Mouse (Mus musculus) limb, embryonic 12.5 days (tissue): ENCODE data around the gene Tmem127. TPM values are rescaled to one million over a fixed set of nuclear protein-coding genes. Genes with fewer than 3 reads are reported as not detected.

Experiments used
- ATAC-seq: fragments of 200-750 bp; cut with Nextera tagmentation; 2 replicates; pipeline ENCODE4 v1.8.0; 2017; ENCODE audit warnings: low read depth, moderate TSS enrichment; ENCODE audit not compliant: insufficient number of reproducible peaks, insufficient read depth, low FRiP score, low TSS enrichment
- H3K27ac ChIP-seq: fragments of 300-500 bp; sonication (generic); 2 replicates; pipeline ENCODE4 v1.5.1; 2016; ENCODE audit warnings: mild to moderate bottlenecking, moderate library complexity
- H3K27me3 ChIP-seq: fragments of 300-500 bp; sonication (generic); 2 replicates; pipeline ENCODE4 v1.6.1; 2016; ENCODE audit warnings: mild to moderate bottlenecking, moderate library complexity
- H3K36me3 ChIP-seq: fragments of 300-500 bp; sonication (generic); 2 replicates; pipeline ENCODE4 v1.6.1; 2016; ENCODE audit warnings: mild to moderate bottlenecking, moderate library complexity
- H3K4me1 ChIP-seq: fragments of 300-500 bp; sonication (generic); replicated peaks from 2 replicates; pipeline ENCODE4 v1.6.1; 2016
- H3K4me2 ChIP-seq: fragments of 300-500 bp; sonication (generic); 2 replicates; pipeline ENCODE4 v1.6.1; 2016; ENCODE audit warnings: mild to moderate bottlenecking, moderate library complexity
- H3K4me3 ChIP-seq: fragments of 300-500 bp; sonication (generic); replicated peaks from 2 replicates; pipeline ENCODE4 v1.5.1; 2016; ENCODE audit warnings: mild to moderate bottlenecking
- H3K9ac ChIP-seq: fragments of 300-500 bp; sonication (generic); replicated peaks from 2 replicates; pipeline ENCODE4 v1.6.1; 2016; ENCODE audit warnings: mild to moderate bottlenecking, moderate library complexity
- H3K9me3 ChIP-seq: fragments of 300-500 bp; sonication (generic); 2 replicates; pipeline ENCODE4 v1.6.1; 2016; ENCODE audit warnings: mild to moderate bottlenecking, moderate library complexity
- WGBS: fragments of 180-500 bp; shearing (Covaris S2); methylation state at CpG from one replicate; pipeline ENCODE4 v1.1.7; 2016; 5-methylcytosine and 5-hydroxymethylcytosine counted together
- polyA plus RNA-seq: library from polyadenylated mRNA; unstranded; fragments of >200 nt; fragmentation: Nextera tagmentation; extraction: Ambion mirVana; gene quantifications from 2 replicates; pipeline ENCODE4 v1.2.1, GENCODE M21; 2016

Gene Tmem127
- polyA plus RNA-seq, 1 experiment from 2014 or later, result 26.5 TPM

DNA sequence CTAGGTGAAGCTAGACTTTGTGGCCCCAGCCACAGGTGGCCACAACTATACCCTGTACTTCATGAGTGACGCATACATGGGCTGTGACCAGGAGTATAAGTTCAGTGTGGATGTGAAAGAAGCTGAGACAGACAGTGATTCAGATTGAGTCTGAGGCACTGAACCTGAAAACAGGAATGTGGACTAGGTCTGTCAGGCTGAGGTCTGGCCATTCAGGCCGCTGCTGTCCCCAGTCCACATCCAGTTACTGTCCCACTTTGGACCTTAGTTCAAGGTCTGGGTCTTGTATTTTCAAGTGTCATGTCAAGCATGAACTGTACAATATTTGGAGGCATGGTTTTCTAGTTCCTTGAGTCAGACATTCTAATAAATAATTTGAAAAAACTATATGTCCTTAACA is 7.6 kb upstream of the Tmem127 start:
- no peak overlapping the region for H3K4me2 ChIP-seq
- 95% methylated on average over 2 of the region's 2 CpGs for WGBS
- ATAC-seq, result no peak
- no peak overlapping the region for H3K4me3 ChIP-seq
- peaks cover 91% of the 10 kb centered on the region for H3K36me3 ChIP-seq
- H3K9ac ChIP-seq, result no peak overlapping the region
- H3K27me3 ChIP-seq, result no peaks in the 10 kb centered on the region
- H3K4me1 ChIP-seq, result no peaks in the 10 kb centered on the region
- no peak overlapping the region for H3K27ac ChIP-seq
- H3K9me3 ChIP-seq, result no peaks in the 10 kb centered on the region

GRCm38 (mm10) chr2:127248334-127249004 is 761 bp downstream of the Tmem127 start:
- WGBS, result under 1% methylated on average over 39 of the region's 39 CpGs

DNA sequence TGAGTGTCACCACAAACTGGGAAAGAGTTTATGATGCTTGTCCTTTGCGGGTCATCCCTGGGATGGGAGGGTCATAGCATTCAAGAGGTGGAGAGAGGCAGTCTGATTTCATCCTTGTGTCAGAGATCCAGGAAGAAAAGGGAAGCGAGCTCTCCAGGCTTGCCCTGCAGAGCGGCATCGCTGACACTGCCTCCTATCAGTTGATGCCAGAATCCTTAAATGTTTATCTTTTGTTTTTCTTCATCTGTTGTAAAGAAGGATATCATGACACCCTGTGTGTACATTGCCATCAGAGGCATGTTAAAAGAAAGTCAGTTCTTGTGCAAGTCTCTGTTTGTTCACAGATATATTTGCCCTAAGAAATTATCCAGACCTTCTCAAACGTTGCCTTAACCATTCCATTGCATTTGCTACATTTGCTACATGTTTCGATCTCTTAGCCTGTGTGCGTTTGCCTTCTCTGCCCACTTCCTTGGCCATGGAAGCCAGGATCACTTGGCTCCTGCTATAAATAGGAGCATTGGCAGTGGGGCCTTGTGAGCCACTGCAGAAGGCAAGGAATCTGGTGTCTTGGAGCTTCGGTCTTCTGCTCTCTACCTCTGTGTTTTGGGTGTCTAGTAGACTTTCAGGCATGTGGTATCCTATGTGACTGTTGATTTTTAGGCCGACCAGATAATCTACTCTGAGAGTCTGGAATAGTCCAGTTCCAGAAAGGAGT is 2.7 kb downstream of the Tmem127 start:
- H3K9ac ChIP-seq, result no peak overlapping the region
- no peaks in the 10 kb centered on the region for H3K9me3 ChIP-seq
- no peak for ATAC-seq
- no peaks in the 10 kb centered on the region for H3K27me3 ChIP-seq
- peaks cover 23% of the 10 kb centered on the region for H3K36me3 ChIP-seq
- no peak overlapping the region for H3K4me3 ChIP-seq
- WGBS, result 91% methylated on average over 9 of the region's 9 CpGs
- no peak overlapping the region for H3K27ac ChIP-seq
- H3K4me2 ChIP-seq, result no peak overlapping the region
- H3K4me1 ChIP-seq, result peaks cover 21% of the 10 kb centered on the region

More at GRCm38 (mm10) chr2:127248334-127249004, 761 bp downstream of the Tmem127 start:
- peaks cover 21% of the 10 kb centered on the region for H3K4me1 ChIP-seq
- peaks cover 41% of the 10 kb centered on the region for H3K36me3 ChIP-seq
- peak overlapping the region; percentile 89 for H3K9ac ChIP-seq
- H3K4me3 ChIP-seq, result peak overlapping the region; percentile 94
- peak overlapping the region; percentile 100 for H3K4me2 ChIP-seq
- no peaks in the 10 kb centered on the region for H3K9me3 ChIP-seq
- peak; percentile 67 for ATAC-seq
- no peaks in the 10 kb centered on the region for H3K27me3 ChIP-seq
- H3K27ac ChIP-seq, result peak overlapping the region; percentile 59

- H3K9ac ChIP-seq, result no peak overlapping the region
- WGBS, result 88% methylated on average over 3 of the region's 3 CpGs
- ATAC-seq, result no peak
- no peaks in the 10 kb centered on the region for H3K27me3 ChIP-seq
- no peaks in the 10 kb centered on the region for H3K9me3 ChIP-seq
- H3K36me3 ChIP-seq, result peaks cover 21% of the 10 kb centered on the region
- no peak overlapping the region for H3K4me2 ChIP-seq
- no peak overlapping the region for H3K27ac ChIP-seq
- H3K4me3 ChIP-seq, result no peak overlapping the region
- H3K4me1 ChIP-seq, result peaks cover 19% of the 10 kb centered on the region
Measured at GRCm38 (mm10) chr2:127251457-127251856, 3.7 kb downstream of the Tmem127 start.

DNA sequence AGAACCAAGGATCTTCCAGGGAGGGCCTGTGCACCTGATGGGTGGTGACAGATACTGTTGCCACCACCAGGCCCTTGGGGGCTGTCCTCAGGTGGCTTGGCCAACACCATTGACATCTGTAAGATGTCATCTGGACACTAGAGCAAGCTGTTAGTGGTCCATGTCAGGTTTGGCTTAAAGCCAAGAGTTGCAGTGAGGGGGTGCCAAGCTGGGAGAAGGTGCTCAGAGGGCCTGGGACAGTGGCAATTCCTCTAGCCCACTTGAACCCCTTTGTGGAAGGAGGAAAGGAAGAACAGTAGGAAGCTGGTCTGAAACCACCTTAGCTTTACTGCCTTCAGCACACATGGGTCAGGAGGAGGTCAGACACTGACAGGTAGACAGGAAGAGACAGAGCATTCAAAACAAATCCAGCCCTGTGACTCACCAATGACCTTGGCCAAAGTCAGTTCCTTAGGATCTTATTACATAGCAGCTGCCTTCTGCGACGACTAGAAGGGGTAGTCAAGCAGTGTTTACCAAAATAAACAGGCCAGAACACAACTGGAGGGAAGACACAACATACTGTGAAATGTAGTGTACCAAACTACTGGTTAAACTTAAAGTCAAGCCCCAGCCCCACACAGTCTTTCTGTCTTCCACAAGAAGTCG is 4.3 kb downstream of the Tmem127 start:
- WGBS, result 79% methylated on average over 3 of the region's 3 CpGs

GRCm38 (mm10) chr2:127252787-127253186 is 5.1 kb downstream of the Tmem127 start:
- Histone ChIP-seq H3K9me3 (no peaks in the 10 kb centered on the region), H3K36me3 (peaks cover 34% of the 10 kb centered on the region), H3K4me1 (peaks cover 13% of the 10 kb centered on the region), H3K4me2 (no peak overlapping the region), H3K4me3 (no peak overlapping the region), H3K9ac (no peak overlapping the region), H3K27me3 (no peaks in the 10 kb centered on the region), H3K27ac (no peak overlapping the region)
- ATAC-seq, result no peak
- WGBS, result 74% methylated on average over 5 of the region's 5 CpGs

More for the DNA sequence above, 4.3 kb downstream of the Tmem127 start:
- ATAC-seq, result no peak
- no peaks in the 10 kb centered on the region for H3K27me3 ChIP-seq
- H3K4me1 ChIP-seq, result peaks cover 14% of the 10 kb centered on the region
- H3K36me3 ChIP-seq, result peaks cover 26% of the 10 kb centered on the region
- no peak overlapping the region for H3K27ac ChIP-seq
- no peak overlapping the region for H3K4me2 ChIP-seq
- no peak overlapping the region for H3K9ac ChIP-seq
- H3K4me3 ChIP-seq, result no peak overlapping the region
- H3K9me3 ChIP-seq, result no peaks in the 10 kb centered on the region

- Histone ChIP-seq H3K4me2 (no peak overlapping the region), H3K27me3 (no peaks in the 10 kb centered on the region), H3K27ac (no peak overlapping the region), H3K4me1 (no peaks in the 10 kb centered on the region), H3K36me3 (peaks cover 53% of the 10 kb centered on the region), H3K4me3 (no peak overlapping the region), H3K9ac (no peak overlapping the region), H3K9me3 (no peaks in the 10 kb centered on the region)
- ATAC-seq, result no peak
- 84% methylated on average over 3 of the region's 3 CpGs for WGBS
Measured at GRCm38 (mm10) chr2:127254604-127255134, 7.0 kb downstream of the Tmem127 start.

GRCm38 (mm10) chr2:127255294-127255693 is 7.6 kb downstream of the Tmem127 start:
- H3K4me1 ChIP-seq, result no peaks in the 10 kb centered on the region
- H3K9ac ChIP-seq, result no peak overlapping the region
- no peaks in the 10 kb centered on the region for H3K27me3 ChIP-seq
- H3K36me3 ChIP-seq, result peaks cover 56% of the 10 kb centered on the region
- ATAC-seq, result no peak
- no peaks in the 10 kb centered on the region for H3K9me3 ChIP-seq
- H3K27ac ChIP-seq, result no peak overlapping the region
- 80% methylated on average over 6 of the region's 6 CpGs for WGBS
- no peak overlapping the region for H3K4me3 ChIP-seq
- no peak overlapping the region for H3K4me2 ChIP-seq

- H3K4me1 ChIP-seq, result no peaks in the 10 kb centered on the region
- H3K36me3 ChIP-seq, result peaks cover 48% of the 10 kb centered on the region
- ATAC-seq, result no peak
- no peaks in the 10 kb centered on the region for H3K9me3 ChIP-seq
- H3K27me3 ChIP-seq, result no peaks in the 10 kb centered on the region
- no peak overlapping the region for H3K4me2 ChIP-seq
- no peak overlapping the region for H3K27ac ChIP-seq
- no peak overlapping the region for H3K4me3 ChIP-seq
- 90% methylated on average over 5 of the region's 5 CpGs for WGBS
- no peak overlapping the region for H3K9ac ChIP-seq
Measured at GRCm38 (mm10) chr2:127259340-127259739, 11.6 kb downstream of the Tmem127 start.

DNA sequence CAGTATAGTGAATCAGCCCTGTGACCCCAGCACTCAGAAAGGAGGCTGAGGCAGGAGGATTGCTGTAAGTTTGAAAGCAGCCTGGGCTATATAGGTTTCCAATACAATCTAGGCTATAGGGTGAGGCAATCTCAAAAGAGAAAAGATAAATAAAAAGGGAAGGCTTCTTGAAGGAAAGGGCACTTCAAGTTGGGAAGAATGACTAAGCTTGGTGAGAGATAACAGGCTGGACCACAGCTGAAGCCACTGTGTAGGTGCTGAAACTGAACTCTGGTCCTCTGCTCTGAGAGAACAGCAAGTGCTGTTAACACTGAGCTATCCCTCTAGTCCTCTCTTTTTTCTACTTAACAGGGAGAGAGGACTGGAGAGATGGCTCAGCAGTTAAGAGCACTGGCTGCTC is 14.8 kb downstream of the Tmem127 start:
- no peak for ATAC-seq
- peaks cover 29% of the 10 kb centered on the region for H3K36me3 ChIP-seq
- H3K27ac ChIP-seq, result no peak overlapping the region
- no peaks in the 10 kb centered on the region for H3K27me3 ChIP-seq
- H3K9me3 ChIP-seq, result no peaks in the 10 kb centered on the region
- no peak overlapping the region for H3K4me3 ChIP-seq
- no peaks in the 10 kb centered on the region for H3K4me1 ChIP-seq
- no peak overlapping the region for H3K9ac ChIP-seq
- H3K4me2 ChIP-seq, result no peak overlapping the region

DNA sequence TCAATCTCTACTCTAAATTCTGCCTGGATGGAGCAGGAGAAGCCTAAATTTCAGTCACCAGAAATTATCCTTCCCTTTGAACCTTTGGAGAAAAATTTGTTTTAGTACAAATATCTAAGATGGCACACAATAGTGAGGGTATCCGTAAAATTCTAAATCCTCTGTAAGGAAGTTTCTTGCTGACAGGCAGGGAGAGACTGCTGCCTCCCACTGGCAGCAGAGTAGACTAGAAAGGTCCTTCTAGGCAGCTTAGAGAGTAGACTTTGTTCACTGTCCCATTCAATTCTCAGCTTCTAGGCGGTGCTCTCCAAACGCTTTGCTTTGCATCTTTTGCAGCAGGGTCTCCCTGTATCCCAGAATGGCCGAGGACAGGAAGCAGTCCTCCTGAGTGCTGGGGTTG is 20.1 kb downstream of the Tmem127 start:
- H3K27ac ChIP-seq, result no peak overlapping the region
- H3K4me3 ChIP-seq, result no peak overlapping the region
- no peak overlapping the region for H3K4me2 ChIP-seq
- H3K9ac ChIP-seq, result no peak overlapping the region
- peaks cover 7% of the 10 kb centered on the region for H3K4me1 ChIP-seq
- H3K36me3 ChIP-seq, result peaks cover 5% of the 10 kb centered on the region; the same call in 1 of the 2 replicates
- H3K27me3 ChIP-seq, result no peaks in the 10 kb centered on the region
- 53% methylated on average over 4 of the region's 4 CpGs for WGBS
- H3K9me3 ChIP-seq, result no peaks in the 10 kb centered on the region
- no peak for ATAC-seq
